Mouse (Mus musculus): ENCODE measurements around the gene Tldc2. TPM values are rescaled to one million over a fixed set of nuclear protein-coding genes. Genes with fewer than 3 reads are reported as not detected.

Tldc2 gene
- polyA plus RNA-seq, 1 experiment from 2014 or later, result not detected

- WGBS (ENCODE audit: insufficient replicate concordance), result 91% methylated on average over 12 of the region's 12 CpGs
- DNase-seq, result no peak
- Histone ChIP-seq H3K4me1 (ENCODE audit: insufficient read depth) (no peaks in the 10 kb centered on the region), H3K4me3 (ENCODE audit: low read depth, low read length) (no peak overlapping the region), H3K27me3 (ENCODE audit: insufficient read depth, low read length) (no peaks in the 10 kb centered on the region), H3K27ac (ENCODE audit: low read depth) (no peak overlapping the region), H3K9ac (replicated peaks) (no peak overlapping the region), H3K4me2 (ENCODE audit: low read depth, low read length) (no peak overlapping the region), H3K9me3 (ENCODE audit: low read length) (no peaks in the 10 kb centered on the region), H3K36me3 (replicated peaks; ENCODE audit: insufficient read depth, low read length) (peaks cover 42% of the 10 kb centered on the region)
- no peak for ATAC-seq
- TF ChIP-seq CTCF (IDR thresholded peaks at IDR 0.05; ENCODE audit: low read depth) (no peak), EP300 (IDR thresholded peaks at IDR 0.05; ENCODE audit: low read depth) (no peak)
Measured at GRCm38 (mm10) chr2:157100319-157100605, 13.4 kb downstream of the Tldc2 start.

DNA sequence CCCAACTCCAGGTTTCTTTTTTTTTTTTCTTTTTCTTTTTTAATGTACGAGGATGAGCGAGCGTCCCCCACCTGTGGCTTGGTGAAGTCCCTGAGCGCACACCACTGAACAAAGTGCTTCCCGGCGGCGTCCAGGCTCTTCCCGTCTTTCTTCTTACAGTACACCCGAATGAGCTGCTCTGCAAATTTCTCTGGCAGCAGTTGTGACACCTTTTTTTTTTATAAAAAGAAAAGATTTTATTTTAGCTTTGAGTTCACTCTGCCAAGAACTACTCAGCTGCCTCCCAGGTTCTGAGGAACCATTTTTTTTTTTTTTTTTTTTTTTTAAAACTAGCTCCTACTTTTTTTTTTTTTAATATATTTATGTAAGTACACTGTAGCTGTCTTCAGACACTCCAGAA is 14.8 kb downstream of the Tldc2 start:
- Histone ChIP-seq H3K9ac (replicated peaks) (no peak overlapping the region), H3K27ac (ENCODE audit: low read depth) (no peak overlapping the region), H3K4me3 (ENCODE audit: low read depth, low read length) (no peak overlapping the region), H3K4me2 (ENCODE audit: low read depth, low read length) (no peak overlapping the region), H3K4me1 (ENCODE audit: insufficient read depth) (no peaks in the 10 kb centered on the region), H3K36me3 (replicated peaks; ENCODE audit: insufficient read depth, low read length) (peaks cover 50% of the 10 kb centered on the region), H3K9me3 (ENCODE audit: low read length) (no peaks in the 10 kb centered on the region), H3K27me3 (ENCODE audit: insufficient read depth, low read length) (no peaks in the 10 kb centered on the region)
- 95% methylated on average over 9 of the region's 9 CpGs for whole genome bisulfite sequencing (ENCODE audit: insufficient replicate concordance)
- no peak for TF ChIP-seq EP300 (IDR thresholded peaks at IDR 0.05; ENCODE audit: low read depth)
- TF ChIP-seq CTCF (IDR thresholded peaks at IDR 0.05; ENCODE audit: low read depth), result no peak
- ATAC-seq (no peak), DNase-seq (no peak)

DNA sequence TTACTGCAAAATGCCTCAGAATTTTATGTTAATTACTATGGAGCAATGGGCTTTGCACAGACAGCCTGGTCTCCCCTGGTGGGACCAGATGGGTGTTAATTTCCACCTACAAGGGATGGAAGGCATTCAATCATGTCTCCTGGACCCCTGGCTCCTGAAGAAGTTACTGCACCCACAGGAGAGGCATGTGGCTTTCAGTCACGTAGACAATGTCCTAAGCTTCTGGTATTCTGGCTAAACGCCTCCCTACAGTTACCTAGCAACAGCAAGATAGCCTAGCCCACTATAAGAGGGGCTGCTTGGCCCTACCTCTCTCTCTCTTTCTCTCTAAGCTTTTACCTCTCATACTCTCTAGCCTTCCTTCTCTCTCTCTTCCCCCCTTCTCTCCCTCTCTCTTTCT is 15.4 kb downstream of the Tldc2 start:
- H3K36me3 ChIP-seq (replicated peaks; ENCODE audit: insufficient read depth, low read length), result peaks cover 52% of the 10 kb centered on the region
- no peak overlapping the region for H3K4me3 ChIP-seq (ENCODE audit: low read depth, low read length)
- H3K4me2 ChIP-seq (ENCODE audit: low read depth, low read length), result no peak overlapping the region
- no peak overlapping the region for H3K27ac ChIP-seq (ENCODE audit: low read depth)
- H3K9ac ChIP-seq (replicated peaks), result no peak overlapping the region
- H3K9me3 ChIP-seq (ENCODE audit: low read length), result no peaks in the 10 kb centered on the region
- no peaks in the 10 kb centered on the region for H3K27me3 ChIP-seq (ENCODE audit: insufficient read depth, low read length)
- no peak for ATAC-seq
- H3K4me1 ChIP-seq (ENCODE audit: insufficient read depth), result no peaks in the 10 kb centered on the region
- WGBS (ENCODE audit: insufficient replicate concordance), result 82% methylated on average over 2 of the region's 2 CpGs
- TF ChIP-seq EP300 (IDR thresholded peaks at IDR 0.05; ENCODE audit: low read depth), result no peak
- TF ChIP-seq CTCF (IDR thresholded peaks at IDR 0.05; ENCODE audit: low read depth), result no peak
- no peak for DNase-seq

DNA sequence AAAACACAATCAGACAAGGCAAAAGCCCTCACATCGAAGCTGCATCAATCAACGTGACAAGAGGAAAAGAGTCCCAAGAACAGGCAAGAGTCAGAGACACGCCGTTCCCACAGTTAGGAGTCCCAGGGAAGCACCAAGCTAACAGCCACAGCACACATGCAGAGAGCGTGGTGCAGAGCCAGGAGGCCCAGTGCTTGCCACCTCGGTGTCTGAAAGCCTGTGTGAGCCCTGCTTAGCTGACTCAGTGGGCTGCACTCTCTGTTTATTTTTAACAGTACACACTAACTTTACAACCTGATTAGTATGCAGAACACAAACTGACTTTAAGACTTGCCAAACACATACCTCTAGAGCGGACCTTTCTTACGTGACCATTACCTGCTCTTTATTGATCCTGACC is 17.6 kb downstream of the Tldc2 start:
- DNase-seq (no peak), ATAC-seq (no peak)
- Histone ChIP-seq H3K4me3 (ENCODE audit: low read depth, low read length) (no peak overlapping the region), H3K27me3 (ENCODE audit: insufficient read depth, low read length) (no peaks in the 10 kb centered on the region), H3K27ac (ENCODE audit: low read depth) (no peak overlapping the region), H3K4me1 (ENCODE audit: insufficient read depth) (no peaks in the 10 kb centered on the region), H3K4me2 (ENCODE audit: low read depth, low read length) (no peak overlapping the region), H3K36me3 (replicated peaks; ENCODE audit: insufficient read depth, low read length) (peaks cover 60% of the 10 kb centered on the region), H3K9me3 (ENCODE audit: low read length) (no peaks in the 10 kb centered on the region), H3K9ac (replicated peaks) (no peak overlapping the region)
- TF ChIP-seq CTCF (IDR thresholded peaks at IDR 0.05; ENCODE audit: low read depth) (no peak), EP300 (IDR thresholded peaks at IDR 0.05; ENCODE audit: low read depth) (no peak)
- 84% methylated on average over 8 of the region's 8 CpGs for WGBS (ENCODE audit: insufficient replicate concordance)

GRCm38 (mm10) chr2:157108236-157108635 is 21.4 kb downstream of the Tldc2 start:
- H3K4me2 ChIP-seq (ENCODE audit: low read depth, low read length), result no peak overlapping the region
- no peaks in the 10 kb centered on the region for H3K27me3 ChIP-seq (ENCODE audit: insufficient read depth, low read length)
- peaks cover 48% of the 10 kb centered on the region for H3K36me3 ChIP-seq (replicated peaks; ENCODE audit: insufficient read depth, low read length)
- H3K9me3 ChIP-seq (ENCODE audit: low read length), result no peaks in the 10 kb centered on the region
- no peak for DNase-seq
- no peak overlapping the region for H3K4me3 ChIP-seq (ENCODE audit: low read depth, low read length)
- H3K9ac ChIP-seq (replicated peaks), result no peak overlapping the region
- ATAC-seq, result no peak
- TF ChIP-seq EP300 (IDR thresholded peaks at IDR 0.05; ENCODE audit: low read depth) (no peak), CTCF (IDR thresholded peaks at IDR 0.05; ENCODE audit: low read depth) (no peak)
- 52% methylated on average over 4 of the region's 4 CpGs for WGBS (ENCODE audit: insufficient replicate concordance)
- no peak overlapping the region for H3K27ac ChIP-seq (ENCODE audit: low read depth)
- H3K4me1 ChIP-seq (ENCODE audit: insufficient read depth), result no peaks in the 10 kb centered on the region

DNA sequence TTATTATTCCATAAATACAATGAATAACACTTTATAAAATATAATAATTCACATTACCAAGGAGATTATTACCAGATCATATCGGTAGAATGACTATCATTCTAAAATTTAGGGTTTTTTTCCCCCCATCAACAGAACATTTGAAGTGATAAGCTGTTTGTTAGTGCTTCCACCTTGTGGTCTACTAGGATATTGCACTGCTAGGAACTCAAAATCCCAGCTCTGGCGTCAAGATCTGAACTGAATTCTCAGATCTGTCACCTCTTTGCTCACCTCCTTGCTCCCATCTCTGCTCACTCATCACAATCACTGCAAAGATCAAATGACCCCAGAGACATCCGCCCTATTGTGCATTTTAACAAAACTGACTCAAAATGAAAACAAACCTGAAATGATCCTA is 30.1 kb downstream of the Tldc2 start:
- DNase-seq, result no peak

DNA sequence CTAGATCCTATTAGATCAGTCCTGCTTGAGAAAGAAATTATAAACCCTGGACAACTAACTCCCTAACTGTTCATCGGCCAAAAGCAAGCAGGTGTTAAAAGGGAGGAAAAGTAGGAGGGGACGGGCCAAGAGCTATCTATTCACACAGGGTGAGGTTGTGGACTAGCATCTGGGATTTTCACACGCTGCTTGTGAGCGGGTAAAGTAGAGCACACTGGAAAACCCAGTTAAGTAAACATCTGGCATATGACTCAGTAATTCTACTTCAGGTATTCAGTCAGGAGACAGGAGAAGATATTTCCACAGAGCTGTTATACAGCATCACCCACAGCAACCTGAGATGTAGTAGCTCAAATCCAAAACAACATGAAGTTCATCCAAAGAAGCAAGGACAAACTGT is 31.7 kb downstream of the Tldc2 start:
- Histone ChIP-seq H3K4me2 (ENCODE audit: low read depth, low read length) (no peak overlapping the region), H3K4me3 (ENCODE audit: low read depth, low read length) (no peak overlapping the region), H3K9me3 (ENCODE audit: low read length) (no peaks in the 10 kb centered on the region), H3K4me1 (ENCODE audit: insufficient read depth) (no peaks in the 10 kb centered on the region), H3K9ac (replicated peaks) (no peak overlapping the region), H3K36me3 (replicated peaks; ENCODE audit: insufficient read depth, low read length) (peaks cover 52% of the 10 kb centered on the region), H3K27ac (ENCODE audit: low read depth) (no peak overlapping the region), H3K27me3 (ENCODE audit: insufficient read depth, low read length) (no peaks in the 10 kb centered on the region)
- WGBS (ENCODE audit: insufficient replicate concordance), result 63% methylated on average over 4 of the region's 4 CpGs
- DNase-seq (no peak), ATAC-seq (no peak)
- no peak for TF ChIP-seq EP300 (IDR thresholded peaks at IDR 0.05; ENCODE audit: low read depth)
- no peak for TF ChIP-seq CTCF (IDR thresholded peaks at IDR 0.05; ENCODE audit: low read depth)

More for the DNA sequence above, 30.1 kb downstream of the Tldc2 start:
- 19% methylated on average over 3 of the region's 3 CpGs for WGBS (ENCODE audit: insufficient replicate concordance)
- H3K4me2 ChIP-seq (ENCODE audit: low read depth, low read length), result no peak overlapping the region
- H3K4me3 ChIP-seq (ENCODE audit: low read depth, low read length), result no peak overlapping the region
- no peaks in the 10 kb centered on the region for H3K27me3 ChIP-seq (ENCODE audit: insufficient read depth, low read length)
- no peak overlapping the region for H3K27ac ChIP-seq (ENCODE audit: low read depth)
- peaks cover 52% of the 10 kb centered on the region for H3K36me3 ChIP-seq (replicated peaks; ENCODE audit: insufficient read depth, low read length)
- no peak overlapping the region for H3K9ac ChIP-seq (replicated peaks)
- no peaks in the 10 kb centered on the region for H3K9me3 ChIP-seq (ENCODE audit: low read length)
- no peaks in the 10 kb centered on the region for H3K4me1 ChIP-seq (ENCODE audit: insufficient read depth)
- ATAC-seq, result no peak
- no peak for TF ChIP-seq EP300 (IDR thresholded peaks at IDR 0.05; ENCODE audit: low read depth)
- TF ChIP-seq CTCF (IDR thresholded peaks at IDR 0.05; ENCODE audit: low read depth), result peak; percentile 78

All from liver, postnatal 0 days (tissue).